Mouse (Mus musculus): ENCODE results near the gene C77080. TPM values are rescaled to one million over a fixed set of nuclear protein-coding genes. Genes with fewer than 3 reads are reported as not detected.
A peak's percentile ranks its signal among the peaks of the same experiment; 100 is the strongest.
"Not testable (repeated sequence)": the region's sequence is repeated elsewhere in the genome, so short reads cannot be mapped to it uniquely, and the experiment has no call there.

The C77080 gene
- total RNA-seq, 4 experiments from 2014 or later: 2.8 to 4.0 (median 3.2) TPM

GRCm38 (mm10) chr4:129218569-129219175 is 42.5 kb downstream of the C77080 start:
- DNase-seq (ENCODE audit: low spot score): no peak

DNA sequence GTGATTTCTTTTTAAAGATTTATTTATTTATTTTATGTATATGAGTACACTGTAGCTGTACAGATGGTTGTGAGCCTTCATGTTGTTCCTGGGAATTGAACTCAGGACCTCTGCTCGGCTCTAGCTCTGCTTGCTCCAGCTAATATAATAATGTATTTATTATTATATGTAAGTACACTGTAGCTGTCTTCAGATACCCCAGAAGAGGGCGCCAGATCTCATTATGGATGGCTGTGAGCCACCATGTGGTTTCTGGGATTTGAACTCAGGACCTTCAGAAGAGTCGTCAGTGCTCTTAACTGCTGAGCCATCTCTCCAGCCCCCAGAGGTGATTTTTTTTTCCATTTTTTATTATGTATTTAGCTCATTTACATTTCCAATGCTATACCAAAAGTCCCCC is 48.7 kb downstream of the C77080 start:
- DNase-seq (ENCODE audit: low spot score): not testable (repeated sequence)

DNA sequence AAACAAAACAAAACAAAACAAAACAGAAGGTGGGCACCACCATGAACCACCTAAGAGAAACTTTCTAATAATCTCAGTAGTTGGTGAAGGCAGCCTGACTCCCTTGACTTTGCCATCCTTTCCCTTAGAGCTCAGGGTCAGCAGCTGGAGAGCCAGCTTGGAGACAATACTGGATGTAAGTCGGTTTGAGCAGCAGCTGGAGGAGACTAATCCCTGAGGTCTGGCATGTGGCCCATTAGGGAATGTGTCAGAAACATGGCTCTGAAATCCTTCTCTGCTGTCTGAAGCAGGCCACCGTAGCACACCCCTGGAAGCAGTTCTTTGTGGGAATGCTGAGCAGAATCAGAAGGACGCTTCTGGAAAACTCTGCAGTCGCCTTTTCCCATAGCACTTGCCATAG is 49.7 kb downstream of the C77080 start:
- no peak for DNase-seq (ENCODE audit: low spot score)

GRCm38 (mm10) chr4:129209504-129209903 is 51.7 kb downstream of the C77080 start:
- DNase-seq (ENCODE audit: low spot score): no peak

- no peak for DNase-seq (ENCODE audit: low spot score)
Measured at GRCm38 (mm10) chr4:129206792-129207191, 54.4 kb downstream of the C77080 start.

DNA sequence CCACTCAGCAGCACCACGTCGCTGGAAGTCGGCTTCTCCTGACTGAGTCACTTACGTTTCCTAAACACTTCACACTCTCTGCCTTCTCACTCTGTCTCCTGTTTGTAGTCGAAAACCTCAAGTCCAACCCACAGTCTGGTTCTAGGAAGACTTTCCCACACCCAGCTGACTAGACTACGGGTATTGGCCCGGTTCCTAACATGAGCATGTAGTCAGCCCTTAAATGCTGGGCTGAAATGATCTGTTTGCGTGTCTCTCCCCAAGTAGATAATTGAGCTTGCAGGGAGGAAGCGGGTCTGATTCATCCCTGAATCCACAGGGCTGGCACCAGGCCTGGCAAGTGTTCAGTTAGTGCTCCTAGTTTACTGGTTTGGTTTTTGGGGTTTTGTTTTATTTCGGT is 56.5 kb downstream of the C77080 start:
- no peak for DNase-seq (ENCODE audit: low spot score)

GRCm38 (mm10) chr4:129197514-129197913 is 63.7 kb downstream of the C77080 start:
- no peak for DNase-seq (ENCODE audit: low spot score)

DNA sequence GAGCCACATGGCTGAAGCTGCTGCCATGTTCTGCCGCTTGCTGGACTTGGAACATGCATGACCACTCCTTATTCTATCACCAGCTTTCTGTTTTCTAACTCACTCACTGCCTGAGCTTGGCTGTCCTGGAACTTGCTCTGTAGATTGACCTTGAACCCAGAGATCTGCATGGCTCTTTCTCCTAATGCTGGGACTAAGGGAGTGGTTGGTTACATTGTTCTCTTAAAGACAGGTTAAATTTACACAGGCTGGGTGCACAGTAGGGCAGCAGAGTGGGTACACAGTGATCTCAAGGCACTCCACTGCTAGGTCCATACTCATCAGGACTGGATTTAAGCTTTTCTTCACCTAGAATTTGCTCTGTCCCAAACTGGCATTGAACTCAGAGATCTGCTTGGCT is 66.9 kb downstream of the C77080 start:
- no peak for DNase-seq (ENCODE audit: low spot score)

- no peak for DNase-seq (ENCODE audit: low spot score)
Measured at GRCm38 (mm10) chr4:129191691-129192090, 69.5 kb downstream of the C77080 start.

GRCm38 (mm10) chr4:129190538-129190937 is 70.7 kb downstream of the C77080 start:
- no peak for DNase-seq (ENCODE audit: low spot score)

DNA sequence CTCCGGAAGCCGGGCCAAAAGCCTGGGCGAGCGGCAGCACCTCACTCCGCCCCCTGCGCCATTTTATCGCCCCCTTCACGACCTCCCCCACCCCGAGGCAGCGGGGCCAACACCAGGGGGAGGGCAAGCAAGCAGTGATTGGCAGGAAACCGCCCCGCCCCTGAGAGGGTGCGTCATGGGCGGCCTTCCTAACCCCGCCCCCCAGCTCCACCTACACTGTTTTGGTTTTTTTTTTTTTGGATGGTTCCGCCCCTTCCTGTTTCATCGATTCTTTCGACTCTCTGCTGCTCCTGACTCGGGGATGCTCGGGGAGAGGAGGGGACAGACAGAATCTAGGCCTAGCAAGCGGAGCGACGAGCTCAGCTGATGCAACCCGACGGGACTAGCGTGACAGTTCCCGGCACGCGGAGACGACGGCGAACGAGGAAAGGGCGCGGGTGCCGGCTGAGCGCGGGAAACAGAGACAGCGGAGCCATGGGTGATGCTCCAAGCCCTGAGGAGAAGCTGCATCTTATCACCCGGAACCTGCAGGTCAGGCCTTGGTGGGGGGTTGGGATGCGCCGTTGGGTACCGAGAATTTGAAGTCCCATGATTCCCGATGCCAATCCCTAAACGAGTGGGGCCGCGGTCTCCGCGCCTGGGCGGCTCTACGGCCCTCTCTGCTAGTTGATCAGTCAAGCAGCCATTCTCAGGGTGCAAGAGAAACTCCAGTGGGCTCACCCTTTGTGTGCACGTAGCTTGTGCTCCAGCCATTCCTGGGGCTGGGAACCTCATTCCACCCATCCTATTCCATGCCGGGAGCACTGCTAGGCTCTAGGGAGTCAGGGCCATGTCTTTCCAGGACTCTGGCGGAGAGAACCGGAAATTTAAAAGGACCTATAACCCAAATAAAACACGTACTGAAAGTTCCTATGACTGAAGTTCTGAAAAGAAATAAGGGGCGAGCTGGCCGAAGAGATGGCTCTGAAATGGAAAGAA is 71.4 kb downstream of the C77080 start, which contains the start of the genes S100pbp and Yars:
TSS of gene S100pbp (minus strand) at position 186 of the 978 bp plus-strand sequence.
TSS of gene Yars (plus strand) at position 219 of the 978 bp plus-strand sequence.
- peak; percentile 96 for DNase-seq (ENCODE audit: low spot score)

DNA sequence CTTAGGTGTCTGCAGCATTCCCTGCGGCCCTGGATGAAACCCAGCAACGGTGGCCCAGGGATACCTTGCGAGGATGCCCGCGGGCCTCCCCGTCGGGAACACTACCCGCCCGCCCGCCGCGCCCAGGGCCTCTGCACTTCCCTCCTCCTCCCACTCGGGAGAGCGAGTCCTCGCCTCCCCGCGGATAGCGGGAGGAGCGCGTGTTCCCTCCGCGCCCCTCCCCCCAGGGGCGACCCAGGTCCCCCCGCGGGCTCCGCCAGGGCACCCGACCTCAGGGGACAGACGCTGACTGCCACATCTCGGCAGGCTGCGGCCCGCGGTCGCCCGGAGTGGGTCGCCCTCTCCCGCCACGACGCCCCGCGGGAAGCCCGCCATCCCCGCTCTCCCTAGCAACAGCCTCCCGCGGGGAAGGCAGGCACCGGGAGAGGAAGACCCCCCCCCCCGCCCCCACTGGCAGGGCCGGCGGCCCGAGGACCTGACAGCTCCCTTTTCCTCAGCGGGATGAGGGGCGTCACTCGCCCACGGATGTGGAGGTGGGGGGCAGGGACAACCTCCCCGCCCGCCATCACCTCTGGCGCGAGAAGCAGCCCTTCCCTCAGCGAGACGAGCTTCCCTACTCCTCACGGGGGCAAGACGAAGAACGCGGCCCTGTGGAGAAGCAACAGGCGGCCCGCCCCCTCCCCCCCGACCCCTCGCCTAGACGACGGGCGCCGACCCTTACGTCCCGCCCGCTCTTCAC is 72.2 kb downstream of the C77080 start:
- peak; percentile 19 for DNase-seq (ENCODE audit: low spot score)

GRCm38 (mm10) chr4:129188041-129188659 is 73.1 kb downstream of the C77080 start:
- no peak for DNase-seq (ENCODE audit: low spot score)

GRCm38 (mm10) chr4:129179560-129179959 is 81.6 kb downstream of the C77080 start:
- no peak for DNase-seq (ENCODE audit: low spot score)

DNA sequence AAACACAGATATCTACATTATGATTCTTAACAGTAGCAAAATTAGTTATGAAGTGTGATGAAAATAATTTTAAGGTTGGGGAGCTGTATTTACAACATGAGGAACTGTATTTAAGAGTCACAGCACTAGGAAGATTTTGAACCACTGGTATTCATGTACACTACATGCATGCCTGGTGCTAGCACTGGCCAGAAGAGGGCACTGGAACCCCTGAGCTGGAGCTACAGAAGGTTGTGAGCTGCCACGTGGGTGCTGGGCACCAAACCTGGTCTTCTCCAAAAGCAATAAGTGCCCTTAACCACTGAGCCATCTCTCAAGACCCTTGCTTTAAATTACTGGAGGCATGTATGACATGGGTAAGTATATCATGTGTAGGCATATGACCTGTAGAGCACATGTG is 88.7 kb downstream of the C77080 start:
- DNase-seq (ENCODE audit: low spot score): no peak

Small RNA genes within 50 kb of the gene (microRNA-seq; reads per million reads assigned to microRNA genes)
- not detected for gene Gm22994

Other genes with a start within 250 kb of the C77080 start
- gene Rnf19b, start 203.1 kb downstream of the C77080 start, total RNA-seq (2022): 10 to 100 TPM; 26.0 to 30.0 (median 27.7) TPM
- gene Tmem54, start 155.9 kb downstream of the C77080 start, total RNA-seq (2022): not detected
- gene Hpca, start 139.4 kb downstream of the C77080 start, total RNA-seq (2022): under 1 TPM in 3 of 4 experiments, not detected in 1; 0.22 to 0.44 (median 0.33) TPM
- gene Fndc5, start 124.4 kb downstream of the C77080 start, total RNA-seq (2022): 100 to 1,000 TPM; 334 to 410 (median 360) TPM
- gene S100pbp, start 71.7 kb downstream of the C77080 start, total RNA-seq (2022): 10 to 100 TPM in 3 of 4 experiments, 1 to 10 TPM in 1; 8.2 to 15.2 (median 12.1) TPM
- 10 to 100 TPM; 24.9 to 35.0 (median 29.2) TPM for gene Yars, start 71.6 kb downstream of the C77080 start, total RNA-seq (2022)
- gene Sync, start 26.2 kb upstream of the C77080 start, total RNA-seq (2022): 10 to 100 TPM; 19.5 to 31.7 (median 25.4) TPM
- gene Rbbp4, start 74.0 kb upstream of the C77080 start, total RNA-seq (2022): 10 to 100 TPM; 57.2 to 73.7 (median 65.6) TPM
- gene Zbtb8os, start 74.3 kb upstream of the C77080 start, total RNA-seq (2022): 10 to 100 TPM; 20.6 to 30.7 (median 27.4) TPM
- 1 to 10 TPM; 2.1 to 3.7 (median 3.1) TPM for gene Zbtb8a, start 116.7 kb upstream of the C77080 start, total RNA-seq (2022)
- under 1 TPM; 0.09 to 0.14 (median 0.09) TPM for gene Zbtb8b, start 179.4 kb upstream of the C77080 start, total RNA-seq (2022)
- gene Bsdc1, start 200.2 kb upstream of the C77080 start, total RNA-seq (2022): 10 to 100 TPM; 50.3 to 54.6 (median 53.3) TPM
- not detected for gene Tssk3, start 229.6 kb upstream of the C77080 start, total RNA-seq (2022)
- gene Fam229a, start 229.8 kb upstream of the C77080 start, total RNA-seq (2022): not detected